Mouse (Mus musculus): ENCODE measurements at regions not wholly inside any gene's neighbourhood (a gene's known extent, or its start where the extent isn't known, plus 50 kb on each side); places are given as distances from the start of the nearest gene placed in this dataset.

GRCm38 (mm10) chr1:47854372-47854771 is 961.7 kb upstream of the Slc39a10 start:
- Histone ChIP-seq H3K4me1 (replicated peaks; ENCODE audit: control insufficient read depth in 2 of 2, insufficient read depth in 2 of 2, low read length in 1 of 2) (no peaks in the 10 kb centered on the region), H3K4me2 (ENCODE audit: low read depth) (no peak overlapping the region), H3K36me3 (replicated peaks; ENCODE audit: control insufficient read depth, insufficient read depth, low read depth) (no peaks in the 10 kb centered on the region), H3K4me3 (ENCODE audit: insufficient read depth in 1 of 2, low read depth in 2 of 2, low read length in 2 of 2) (no peak overlapping the region), H3K9ac (replicated peaks) (no peak overlapping the region), H3K27me3 (ENCODE audit: control insufficient read depth, insufficient read depth, low read length) (no peaks in the 10 kb centered on the region), H3K9me3 (ENCODE audit: control insufficient read depth, low read length) (no peaks in the 10 kb centered on the region), H3K27ac (no peak overlapping the region)
- ATAC-seq (ENCODE audit: insufficient read depth) (no peak), DNase-seq (ENCODE audit: low read depth in 3 of 3, low spot score in 3 of 3) (no peak)
- 71% methylated on average over 3 of the region's 3 CpGs for WGBS (ENCODE audit: insufficient replicate concordance)
- TF ChIP-seq CTCF (IDR thresholded peaks at IDR 0.05; ENCODE audit: low read depth) = no peak
- no peak for TF ChIP-seq EP300 (IDR thresholded peaks at IDR 0.05; ENCODE audit: low read depth)

- ATAC-seq (ENCODE audit: insufficient read depth) = no peak
These were observed 961.3 kb upstream of the Slc39a10 start for GRCm38 (mm10) chr1:47853911-47854310.

GRCm38 (mm10) chr1:47840811-47841210 is 948.2 kb upstream of the Slc39a10 start:
- Histone ChIP-seq H3K4me2 (ENCODE audit: low read depth) (no peak overlapping the region), H3K27me3 (ENCODE audit: control insufficient read depth, insufficient read depth, low read length) (no peaks in the 10 kb centered on the region), H3K9me3 (ENCODE audit: control insufficient read depth, low read length) (no peaks in the 10 kb centered on the region), H3K9ac (replicated peaks) (no peak overlapping the region), H3K4me3 (ENCODE audit: insufficient read depth in 1 of 2, low read depth in 2 of 2, low read length in 2 of 2) (no peak overlapping the region), H3K36me3 (replicated peaks; ENCODE audit: control insufficient read depth, insufficient read depth, low read depth) (no peaks in the 10 kb centered on the region), H3K27ac (no peak overlapping the region), H3K4me1 (replicated peaks; ENCODE audit: control insufficient read depth in 2 of 2, insufficient read depth in 2 of 2, low read length in 1 of 2) (no peaks in the 10 kb centered on the region)
- no peak for TF ChIP-seq CTCF (IDR thresholded peaks at IDR 0.05; ENCODE audit: low read depth)
- no peak for TF ChIP-seq EP300 (IDR thresholded peaks at IDR 0.05; ENCODE audit: low read depth)
- ATAC-seq (ENCODE audit: insufficient read depth) = no peak
- DNase-seq (ENCODE audit: low read depth in 3 of 3, low spot score in 3 of 3) = no peak
- 37% methylated on average over 2 of the region's 2 CpGs for WGBS (ENCODE audit: insufficient replicate concordance)

More at GRCm38 (mm10) chr1:47853911-47854310, 961.3 kb upstream of the Slc39a10 start:
- Histone ChIP-seq H3K4me3 (ENCODE audit: insufficient read depth in 1 of 2, low read depth in 2 of 2, low read length in 2 of 2) (no peak overlapping the region), H3K36me3 (replicated peaks; ENCODE audit: control insufficient read depth, insufficient read depth, low read depth) (no peaks in the 10 kb centered on the region), H3K4me2 (ENCODE audit: low read depth) (no peak overlapping the region), H3K9me3 (ENCODE audit: control insufficient read depth, low read length) (no peaks in the 10 kb centered on the region), H3K27ac (no peak overlapping the region), H3K27me3 (ENCODE audit: control insufficient read depth, insufficient read depth, low read length) (no peaks in the 10 kb centered on the region), H3K9ac (replicated peaks) (no peak overlapping the region), H3K4me1 (replicated peaks; ENCODE audit: control insufficient read depth in 2 of 2, insufficient read depth in 2 of 2, low read length in 1 of 2) (no peaks in the 10 kb centered on the region)
- WGBS (ENCODE audit: insufficient replicate concordance) = 53% methylated on average over 4 of the region's 4 CpGs
- no peak for TF ChIP-seq EP300 (IDR thresholded peaks at IDR 0.05; ENCODE audit: low read depth)
- no peak for TF ChIP-seq CTCF (IDR thresholded peaks at IDR 0.05; ENCODE audit: low read depth)
- DNase-seq (ENCODE audit: low read depth in 3 of 3, low spot score in 3 of 3) = no peak

GRCm38 (mm10) chr1:47834072-47834471 is 941.4 kb upstream of the Slc39a10 start:
- H3K36me3 ChIP-seq (replicated peaks; ENCODE audit: control insufficient read depth, insufficient read depth, low read depth) = no peaks in the 10 kb centered on the region

GRCm38 (mm10) chr1:47827206-47827605 is 934.6 kb upstream of the Slc39a10 start:
- TF ChIP-seq CTCF (IDR thresholded peaks at IDR 0.05; ENCODE audit: low read depth) (no peak), EP300 (IDR thresholded peaks at IDR 0.05; ENCODE audit: low read depth) (no peak)
- no peaks in the 10 kb centered on the region for H3K4me1 ChIP-seq (replicated peaks; ENCODE audit: control insufficient read depth in 2 of 2, insufficient read depth in 2 of 2, low read length in 1 of 2)
- no peaks in the 10 kb centered on the region for H3K27me3 ChIP-seq (ENCODE audit: control insufficient read depth, insufficient read depth, low read length)
- H3K9me3 ChIP-seq (ENCODE audit: control insufficient read depth, low read length) = no peaks in the 10 kb centered on the region
- no peak for DNase-seq (ENCODE audit: low read depth in 3 of 3, low spot score in 3 of 3)
- WGBS (ENCODE audit: insufficient replicate concordance) = 78% methylated on average over 6 of the region's 6 CpGs
- no peak overlapping the region for H3K4me3 ChIP-seq (ENCODE audit: insufficient read depth in 1 of 2, low read depth in 2 of 2, low read length in 2 of 2)
- H3K27ac ChIP-seq = no peak overlapping the region
- no peak overlapping the region for H3K4me2 ChIP-seq (ENCODE audit: low read depth)
- ATAC-seq (ENCODE audit: insufficient read depth) = no peak
- H3K9ac ChIP-seq (replicated peaks) = no peak overlapping the region
- H3K36me3 ChIP-seq (replicated peaks; ENCODE audit: control insufficient read depth, insufficient read depth, low read depth) = no peaks in the 10 kb centered on the region

More at GRCm38 (mm10) chr1:47834072-47834471, 941.4 kb upstream of the Slc39a10 start:
- TF ChIP-seq CTCF (IDR thresholded peaks at IDR 0.05; ENCODE audit: low read depth) (no peak), EP300 (IDR thresholded peaks at IDR 0.05; ENCODE audit: low read depth) (no peak)
- no peaks in the 10 kb centered on the region for H3K9me3 ChIP-seq (ENCODE audit: control insufficient read depth, low read length)
- DNase-seq (ENCODE audit: low read depth in 3 of 3, low spot score in 3 of 3) (no peak), ATAC-seq (ENCODE audit: insufficient read depth) (no peak)
- H3K4me1 ChIP-seq (replicated peaks; ENCODE audit: control insufficient read depth in 2 of 2, insufficient read depth in 2 of 2, low read length in 1 of 2) = no peaks in the 10 kb centered on the region
- no peak overlapping the region for H3K4me2 ChIP-seq (ENCODE audit: low read depth)
- H3K4me3 ChIP-seq (ENCODE audit: insufficient read depth in 1 of 2, low read depth in 2 of 2, low read length in 2 of 2) = no peak overlapping the region
- H3K9ac ChIP-seq (replicated peaks) = no peak overlapping the region
- H3K27me3 ChIP-seq (ENCODE audit: control insufficient read depth, insufficient read depth, low read length) = no peaks in the 10 kb centered on the region
- no peak overlapping the region for H3K27ac ChIP-seq

Data from liver, embryonic 14.5 days (tissue).